Mouse (Mus musculus) kidney, adult 2 months (tissue): ENCODE results near the gene Prdx3. TPM values are rescaled to one million over a fixed set of nuclear protein-coding genes. Genes with fewer than 3 reads are reported as not detected.

Experiments
- DNase-seq: peaks from one replicate; pipeline ENCODE4 v3.0.0; 2021
- H3K27ac ChIP-seq: fragments of 200-500 bp; 2 replicates; pipeline ENCODE4 v1.5.1; 2012; ENCODE audit warnings: low read depth, low read length, control low read depth, inconsistent platforms; ENCODE audit not compliant: insufficient read depth
- H3K27me3 ChIP-seq: fragments of 200-500 bp; replicated peaks from 2 replicates; pipeline ENCODE4 v1.6.1; 2012; ENCODE audit warnings: mild to moderate bottlenecking, moderate library complexity, low read length, inconsistent platforms; ENCODE audit not compliant: control insufficient read depth, insufficient read depth
- H3K36me3 ChIP-seq: fragments of 200-500 bp; 2 replicates; pipeline ENCODE4 v1.6.1; 2012; ENCODE audit warnings: mild to moderate bottlenecking, moderate library complexity, low read length, inconsistent platforms; ENCODE audit not compliant: control insufficient read depth, insufficient read depth
- H3K4me1 ChIP-seq: fragments of 200-500 bp; 2 replicates; pipeline ENCODE4 v1.6.1; 2011; ENCODE audit warnings: low read length; ENCODE audit not compliant: control insufficient read depth, insufficient read depth
- H3K4me3 ChIP-seq: fragments of 200-500 bp; 2 replicates; pipeline ENCODE4 v1.5.1; 2011; ENCODE audit warnings: mild to moderate bottlenecking, low read depth, low read length, control low read depth; ENCODE audit not compliant: insufficient read depth
- CTCF ChIP-seq: fragments of 200-500 bp; conservative IDR thresholded peaks from 2 replicates; pipeline ENCODE4 v1.5.1; 2011; ENCODE audit warnings: low read depth, mild to moderate bottlenecking, control low read depth, low read length, moderate library complexity, mixed read lengths; ENCODE audit not compliant: insufficient read depth, insufficient read length
- POLR2A ChIP-seq: fragments of 200-500 bp; IDR thresholded peaks from one replicate; pipeline ENCODE4 v1.6.1; 2011; ENCODE audit warnings: low read depth, low read length, control low read depth
- WGBS: fragments of 180-500 bp; shearing (Covaris S2); methylation state at CpG from one replicate; pipeline ENCODE4 v1.1.7; 2018; 5-methylcytosine and 5-hydroxymethylcytosine counted together
- polyA plus RNA-seq: library from polyadenylated mRNA; depleted of rRNA; stranded (reverse); fragments of >200 nt; gene quantifications from 2 replicates; pipeline ENCODE4 v1.2.3, GENCODE M21; 2012; rRNA removed

Gene Prdx3
- 354 and 364 TPM in 2 replicates for polyA plus RNA-seq

- TF ChIP-seq CTCF: no peak
- peak; percentile 87 for TF ChIP-seq POLR2A
- H3K4me1 ChIP-seq: peaks cover 9% of the 10 kb centered on the region
- peaks cover 9% of the 10 kb centered on the region for H3K36me3 ChIP-seq
- WGBS: under 1% methylated on average over 28 of the region's 28 CpGs
- peak; percentile 99 for DNase-seq
- peak within 1 kb of the TSS; percentile 68 for H3K4me3 ChIP-seq
- no peaks in the 10 kb centered on the region for H3K27me3 ChIP-seq
- H3K27ac ChIP-seq: peak within 1 kb of the TSS; percentile 49
Measured at GRCm38 (mm10) chr19:60874064-60874694, at the start of gene Prdx3. Gene Prdx3, minus strand, starts transcription at chr19:60874556.

GRCm38 (mm10) chr19:60916869-60917570 lies 42.7 kb upstream of the Prdx3 start:
- H3K27me3 ChIP-seq: no peaks in the 10 kb centered on the region
- 89% methylated on average over 6 of the region's 6 CpGs for WGBS
- H3K27ac ChIP-seq: no peak overlapping the region
- no peaks in the 10 kb centered on the region for H3K36me3 ChIP-seq
- H3K4me3 ChIP-seq: no peak overlapping the region
- no peak for TF ChIP-seq POLR2A
- TF ChIP-seq CTCF: no peak
- DNase-seq: no peak
- H3K4me1 ChIP-seq: no peaks in the 10 kb centered on the region; the same call in none of the 2 replicates

DNA sequence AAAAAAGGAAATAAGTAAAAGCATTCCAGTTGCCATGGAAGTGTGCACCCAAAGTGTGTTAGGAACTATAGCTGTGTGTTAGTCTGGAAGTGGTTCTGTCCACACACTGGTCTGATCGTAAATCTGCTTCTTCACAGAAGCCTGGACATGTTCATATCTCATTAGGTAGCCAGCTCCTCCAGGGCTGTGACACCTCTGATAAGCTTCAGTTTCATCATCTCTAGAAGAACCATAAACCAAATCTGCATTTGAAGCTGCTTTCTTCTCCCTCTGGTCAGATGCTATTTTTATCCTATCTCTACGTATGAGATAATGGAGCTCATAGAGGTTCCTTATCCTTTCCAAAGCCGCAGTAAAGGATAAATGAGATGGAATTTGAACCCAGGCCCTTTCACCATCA lies 41.5 kb upstream of the Prdx3 start:
- TF ChIP-seq POLR2A (no peak), CTCF (no peak)
- no peak for DNase-seq
- Histone ChIP-seq H3K4me3 (no peak overlapping the region), H3K27ac (no peak overlapping the region), H3K27me3 (no peaks in the 10 kb centered on the region), H3K36me3 (no peaks in the 10 kb centered on the region), H3K4me1 (no peaks in the 10 kb centered on the region; the same call in none of the 2 replicates)
- 87% methylated on average over 3 of the region's 3 CpGs for WGBS

DNA sequence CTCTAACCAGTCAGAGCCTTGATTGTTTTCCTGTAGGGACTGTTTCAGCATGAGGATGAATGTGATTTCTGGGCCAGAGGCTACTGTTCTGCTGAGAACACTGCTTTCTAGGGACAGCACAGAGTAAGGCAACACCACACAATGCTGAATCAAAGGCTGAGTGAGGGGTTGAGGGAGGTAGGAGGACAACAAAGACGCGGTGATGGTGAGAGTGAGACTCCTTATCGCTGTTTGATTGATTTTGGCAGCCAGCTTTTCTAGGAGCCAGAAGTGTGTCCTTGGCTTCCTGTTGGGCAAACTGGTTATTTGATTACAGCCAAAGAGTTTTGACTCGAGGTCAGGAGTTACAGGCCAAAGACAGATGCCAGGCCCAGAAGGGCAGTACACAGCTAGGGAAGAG lies 40.9 kb upstream of the Prdx3 start:
- TF ChIP-seq POLR2A: no peak
- TF ChIP-seq CTCF: no peak
- Histone ChIP-seq H3K27ac (no peak overlapping the region), H3K4me1 (no peaks in the 10 kb centered on the region; the same call in none of the 2 replicates), H3K36me3 (no peaks in the 10 kb centered on the region), H3K27me3 (no peaks in the 10 kb centered on the region), H3K4me3 (no peak overlapping the region)
- 46% methylated on average over 4 of the region's 4 CpGs for WGBS
- peak; percentile 18 for DNase-seq

GRCm38 (mm10) chr19:60911653-60912052 lies 37.3 kb upstream of the Prdx3 start:
- DNase-seq: no peak
- Histone ChIP-seq H3K4me1 (no peaks in the 10 kb centered on the region; the same call in none of the 2 replicates), H3K36me3 (no peaks in the 10 kb centered on the region), H3K27ac (no peak overlapping the region), H3K27me3 (no peaks in the 10 kb centered on the region), H3K4me3 (no peak overlapping the region)
- WGBS: 50% methylated on average over 2 of the region's 2 CpGs
- TF ChIP-seq POLR2A (no peak), CTCF (no peak)

DNA sequence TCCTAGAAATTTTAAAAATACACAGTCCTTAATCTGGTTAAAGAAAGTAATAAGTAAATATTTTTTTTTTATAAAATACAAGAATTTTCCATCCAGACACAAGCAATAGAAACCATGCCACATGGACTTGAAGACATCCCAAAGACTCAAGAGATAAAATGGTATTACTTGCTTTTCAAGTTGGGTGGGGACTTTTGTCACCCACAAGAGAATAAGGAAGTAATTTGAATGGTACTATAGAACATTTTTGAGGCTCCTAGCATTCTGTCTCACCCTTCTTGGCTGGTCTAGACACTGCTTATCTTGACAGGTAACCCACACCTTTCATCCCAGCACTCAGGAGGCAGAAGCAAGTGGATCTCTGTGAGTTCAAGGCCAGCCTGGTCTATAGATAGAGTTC lies 35.9 kb upstream of the Prdx3 start:
- TF ChIP-seq CTCF (no peak), POLR2A (no peak)
- no peaks in the 10 kb centered on the region; the same call in 1 of the 2 replicates for H3K4me1 ChIP-seq
- no peaks in the 10 kb centered on the region for H3K27me3 ChIP-seq
- no peak overlapping the region for H3K27ac ChIP-seq
- no peaks in the 10 kb centered on the region for H3K36me3 ChIP-seq
- DNase-seq: no peak
- H3K4me3 ChIP-seq: no peak overlapping the region

DNA sequence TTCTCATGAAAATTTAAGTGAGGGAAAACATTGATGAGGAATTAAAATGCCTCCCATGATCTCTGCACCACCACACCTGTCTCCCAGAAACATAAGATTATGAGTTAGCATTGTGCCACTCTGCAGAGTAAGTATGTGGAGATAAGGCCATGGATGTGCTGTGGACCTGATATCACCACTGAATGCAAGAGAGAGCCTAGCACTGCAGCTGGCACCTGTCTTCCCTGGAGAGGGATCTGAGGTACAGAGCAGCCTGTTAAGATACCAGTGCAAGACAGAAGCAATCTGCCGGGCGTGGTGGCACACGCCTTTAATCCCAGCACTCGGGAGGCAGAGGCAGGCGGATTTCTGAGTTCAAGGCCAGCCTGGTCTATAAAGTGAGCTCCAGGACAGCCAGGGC lies 31.1 kb upstream of the Prdx3 start:
- Histone ChIP-seq H3K36me3 (no peaks in the 10 kb centered on the region), H3K4me1 (no peaks in the 10 kb centered on the region), H3K27ac (no peak overlapping the region), H3K27me3 (no peaks in the 10 kb centered on the region), H3K4me3 (no peak overlapping the region)
- TF ChIP-seq CTCF (no peak), POLR2A (no peak)
- WGBS: 96% methylated on average over 5 of the region's 5 CpGs
- no peak for DNase-seq
